Mouse (Mus musculus) urinary bladder, postnatal 10 days (tissue): ENCODE measurements around the gene Corin.

ENCODE experiments used
- DNase-seq: peaks from one replicate; pipeline ENCODE4 v3.0.0; 2022; ENCODE audit warnings: low spot score

Corin gene

GRCm38 (mm10) chr5:72443007-72443406 is 61.3 kb downstream of the Corin start:
- DNase-seq: no peak

GRCm38 (mm10) chr5:72441181-72441580 is 63.1 kb downstream of the Corin start:
- no peak for DNase-seq

DNA sequence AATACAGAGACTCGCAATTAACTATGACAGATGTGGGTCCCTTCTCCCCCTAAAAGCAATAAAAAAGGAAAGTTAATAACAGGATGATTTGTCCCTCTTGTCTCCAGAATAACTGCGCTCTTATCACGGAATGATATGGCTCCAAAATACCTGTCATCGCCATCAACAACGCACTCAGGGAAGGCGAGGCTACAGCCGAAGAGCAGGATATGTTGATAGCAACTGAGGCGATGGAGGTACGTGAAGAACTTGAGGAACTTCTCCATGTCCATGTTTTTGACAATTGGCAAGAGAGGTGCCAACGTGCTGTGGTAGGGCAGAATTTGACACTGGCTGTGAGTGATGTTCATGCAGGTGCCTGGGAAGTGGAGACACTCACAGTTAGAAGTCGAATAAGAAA is 69.2 kb downstream of the Corin start:
- DNase-seq: no peak

DNA sequence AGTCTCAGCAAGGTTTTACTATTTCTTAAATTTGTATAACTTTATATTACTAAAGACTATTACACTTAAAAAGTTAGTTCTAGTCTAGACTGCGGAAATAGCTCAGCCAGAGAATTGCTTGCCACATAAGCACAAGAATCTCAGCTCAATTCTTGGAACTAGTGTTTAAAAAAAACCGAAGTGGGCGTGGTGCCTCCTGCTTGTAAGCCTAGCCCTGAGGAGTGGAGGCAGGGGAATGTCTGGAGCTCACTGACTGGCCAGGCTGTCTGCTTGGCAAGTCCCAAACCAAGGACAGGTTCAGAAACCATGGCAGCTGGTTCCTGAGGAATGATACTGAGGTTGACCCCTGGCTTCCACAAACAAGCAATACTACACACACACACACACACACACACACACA is 72.4 kb downstream of the Corin start:
- no peak for DNase-seq

- no peak for DNase-seq
Observed at GRCm38 (mm10) chr5:72427556-72427955, 76.7 kb downstream of the Corin start.

DNA sequence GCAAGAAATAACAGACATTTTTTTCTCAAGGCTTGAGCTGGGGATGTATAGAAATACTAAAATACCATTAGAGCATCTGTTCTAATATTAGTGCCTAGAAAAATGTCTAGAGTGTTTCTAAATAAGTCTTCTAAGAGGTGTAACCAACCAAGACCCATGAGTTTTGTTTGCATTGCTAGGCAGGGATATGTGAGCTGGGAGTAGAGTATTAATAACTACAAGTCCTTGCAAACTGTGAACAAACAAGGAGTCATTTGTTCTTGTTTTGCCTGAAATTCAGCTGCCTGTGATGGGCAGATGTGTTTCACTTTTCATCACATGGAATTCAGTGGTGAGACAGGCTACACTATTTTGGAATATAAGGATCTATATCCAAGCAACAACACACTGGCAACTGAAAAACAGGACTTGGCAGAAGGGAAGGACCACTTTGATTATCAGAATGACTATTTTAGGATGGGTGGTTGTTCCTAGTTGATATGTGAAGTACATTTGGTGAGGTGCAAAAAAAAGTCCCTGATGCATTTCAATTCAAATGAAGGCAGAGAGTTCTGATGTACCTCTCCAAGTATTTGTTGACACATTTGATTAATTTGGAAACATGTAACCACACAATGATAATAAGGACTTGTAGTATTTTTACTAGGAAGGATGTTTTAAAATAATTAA is 78.8 kb downstream of the Corin start:
- DNase-seq: no peak

DNA sequence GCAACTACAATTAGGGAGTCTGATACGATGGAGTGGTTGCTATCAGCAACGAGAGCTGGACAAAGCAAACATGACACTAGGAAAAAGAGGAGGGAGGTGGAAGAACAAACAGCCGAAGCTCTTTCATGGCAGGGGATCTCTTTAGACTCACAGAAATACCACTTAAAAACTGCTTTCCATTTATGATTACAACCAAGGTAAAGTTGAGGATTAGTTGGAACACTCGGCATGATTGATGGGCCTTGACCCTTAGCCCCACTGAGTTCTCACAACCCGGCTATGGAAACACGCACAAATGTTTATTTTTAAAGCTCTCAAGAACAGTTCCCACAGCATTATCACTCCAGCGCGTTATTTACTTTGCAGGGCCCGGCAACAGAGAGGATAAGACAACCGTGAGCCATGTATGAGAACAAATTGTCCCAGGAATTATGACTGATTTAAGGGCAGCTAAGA is 92.4 kb downstream of the Corin start:
- no peak for DNase-seq

- DNase-seq: no peak
Observed at GRCm38 (mm10) chr5:72410841-72411240, 93.4 kb downstream of the Corin start.

DNA sequence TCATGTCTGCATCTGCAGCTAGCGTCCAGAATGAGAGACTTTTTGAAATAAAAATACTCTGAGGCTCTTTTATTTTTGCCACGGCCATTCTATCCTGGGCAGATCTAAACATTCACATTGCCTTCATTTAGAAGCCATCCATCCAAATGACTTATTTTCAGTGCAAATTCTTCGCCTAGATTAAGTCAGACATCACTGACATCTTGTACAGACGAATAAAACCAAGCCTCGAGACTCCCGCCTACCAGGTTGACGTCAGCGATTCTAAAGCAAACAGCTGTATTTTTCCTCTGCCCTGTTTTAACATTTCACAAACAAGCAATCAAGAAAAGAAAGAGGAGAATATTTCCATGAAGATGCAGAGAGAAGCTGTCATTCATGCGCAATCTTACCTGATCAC is 100.9 kb downstream of the Corin start:
- DNase-seq: no peak

DNA sequence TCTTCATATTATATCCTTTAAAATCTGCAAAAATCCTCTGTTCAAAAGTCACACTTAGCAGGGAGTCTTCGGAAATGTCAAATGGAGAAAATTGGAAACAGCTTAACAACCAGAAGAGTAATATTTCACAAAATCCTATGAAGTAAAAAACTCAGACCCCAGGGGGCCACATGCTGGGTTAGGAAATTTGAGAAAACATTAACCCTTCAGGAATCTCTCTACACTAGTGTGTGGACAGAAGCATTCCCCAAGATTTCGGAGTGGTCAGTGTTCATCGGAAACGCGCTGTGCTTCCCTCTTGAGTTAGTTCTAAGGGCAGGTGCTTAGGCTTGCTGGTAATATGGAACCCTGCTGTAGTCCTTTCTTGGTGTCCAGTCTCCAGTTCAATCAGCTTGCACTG is 101.4 kb downstream of the Corin start:
- no peak for DNase-seq

DNA sequence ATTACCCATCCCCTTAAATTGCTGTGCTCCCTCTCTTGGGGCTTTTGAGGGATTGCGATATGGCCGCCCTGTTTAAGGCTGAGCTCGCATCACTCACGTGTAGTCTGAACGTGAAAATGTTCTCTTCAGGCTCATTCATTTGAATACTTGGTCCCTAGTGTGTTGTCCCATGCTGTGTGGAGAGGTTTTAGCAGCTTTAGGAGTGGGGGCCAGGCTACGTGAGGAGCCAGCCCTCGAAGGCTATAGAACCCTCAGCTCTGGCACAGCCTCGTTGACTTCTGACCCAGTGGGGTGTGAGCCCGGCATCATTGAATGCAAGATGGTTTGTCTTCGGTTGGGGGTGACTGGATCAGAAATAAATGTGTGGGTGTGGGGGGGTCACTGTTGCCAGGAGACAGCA is 102.5 kb downstream of the Corin start:
- DNase-seq: no peak

GRCm38 (mm10) chr5:72401251-72401650 is 103.0 kb downstream of the Corin start:
- no peak for DNase-seq

- DNase-seq: no peak
Observed at GRCm38 (mm10) chr5:72382148-72382547, 122.1 kb downstream of the Corin start.

- no peak for DNase-seq
Observed at GRCm38 (mm10) chr5:72380616-72381015, 123.7 kb downstream of the Corin start.

- no peak for DNase-seq
Observed at GRCm38 (mm10) chr5:72368004-72368403, 136.3 kb downstream of the Corin start.

- DNase-seq: no peak
Observed at GRCm38 (mm10) chr5:72365801-72366200, 138.5 kb downstream of the Corin start.

DNA sequence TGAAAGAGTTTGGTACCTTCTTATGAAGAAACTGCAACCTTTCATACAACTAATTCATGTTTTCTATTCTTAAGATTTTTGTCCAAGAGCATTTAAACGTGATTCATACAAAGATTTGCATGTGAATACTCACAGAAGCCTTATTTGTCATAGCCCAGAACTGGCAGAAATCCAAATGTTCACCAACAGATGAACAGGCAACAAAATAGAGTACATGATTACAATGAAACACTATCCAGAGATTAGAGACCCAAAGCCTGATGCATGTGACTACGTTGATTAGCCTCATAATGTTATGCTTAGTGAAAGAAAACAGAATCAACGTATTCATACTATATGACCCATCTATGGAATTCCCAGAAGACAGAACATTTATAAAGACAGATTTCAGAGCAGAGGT is 140.4 kb downstream of the Corin start:
- no peak for DNase-seq

DNA sequence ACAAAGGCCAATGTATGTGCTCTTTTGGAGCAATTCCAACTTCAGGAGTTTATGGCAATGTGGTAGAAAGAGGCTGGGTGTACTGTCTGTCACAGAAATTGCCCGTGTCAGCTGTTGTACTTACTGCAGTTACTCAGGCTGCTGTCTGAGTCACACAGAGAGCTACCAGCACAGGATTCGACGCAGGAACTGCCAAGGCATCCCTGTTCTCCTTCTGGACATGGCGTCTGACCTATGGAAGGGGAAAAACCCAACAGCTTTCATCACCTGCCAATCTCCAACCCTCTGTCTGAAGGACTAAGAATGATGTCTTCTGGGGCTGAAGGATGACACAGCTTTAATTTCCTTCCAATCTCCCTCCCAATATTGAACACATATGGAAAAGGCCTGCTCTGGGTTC is 150.5 kb downstream of the Corin start:
- no peak for DNase-seq

DNA sequence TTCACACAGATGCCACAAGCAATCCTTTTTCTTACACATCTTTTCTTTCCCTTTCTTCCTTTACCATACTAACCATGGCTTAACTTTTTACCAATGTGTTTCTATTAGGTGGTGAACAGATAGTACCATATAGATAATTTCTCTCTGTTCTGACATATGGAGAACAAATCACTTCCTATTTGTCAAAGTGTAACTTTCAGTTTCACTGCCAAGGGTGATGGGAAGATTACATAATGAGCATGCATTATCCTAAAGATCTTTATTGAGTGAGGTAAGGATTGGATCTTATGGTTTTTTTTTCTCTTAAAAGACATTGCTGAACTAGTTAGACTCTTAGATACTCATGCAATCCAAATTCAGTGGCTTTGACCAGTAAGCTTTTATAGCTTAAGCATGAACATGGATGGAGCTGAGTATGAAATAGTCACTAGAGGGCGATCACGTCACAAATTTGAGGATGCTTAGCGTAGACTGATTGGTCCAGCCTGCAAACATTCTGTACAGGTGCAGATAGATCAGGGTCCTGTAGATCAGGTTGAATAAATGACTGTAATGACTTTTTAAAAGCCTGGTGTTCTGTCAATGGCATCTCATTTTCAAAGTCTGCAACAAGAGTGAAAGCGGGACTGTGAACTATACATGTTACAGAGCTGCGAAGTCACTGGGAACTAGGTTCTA is 154.1 kb downstream of the Corin start:
- DNase-seq: no peak

GRCm38 (mm10) chr5:72348591-72348990 is 155.7 kb downstream of the Corin start:
- no peak for DNase-seq

GRCm38 (mm10) chr5:72335873-72336272 is 168.4 kb downstream of the Corin start:
- DNase-seq: no peak

GRCm38 (mm10) chr5:72332901-72333300 is 171.4 kb downstream of the Corin start:
- no peak for DNase-seq

DNA sequence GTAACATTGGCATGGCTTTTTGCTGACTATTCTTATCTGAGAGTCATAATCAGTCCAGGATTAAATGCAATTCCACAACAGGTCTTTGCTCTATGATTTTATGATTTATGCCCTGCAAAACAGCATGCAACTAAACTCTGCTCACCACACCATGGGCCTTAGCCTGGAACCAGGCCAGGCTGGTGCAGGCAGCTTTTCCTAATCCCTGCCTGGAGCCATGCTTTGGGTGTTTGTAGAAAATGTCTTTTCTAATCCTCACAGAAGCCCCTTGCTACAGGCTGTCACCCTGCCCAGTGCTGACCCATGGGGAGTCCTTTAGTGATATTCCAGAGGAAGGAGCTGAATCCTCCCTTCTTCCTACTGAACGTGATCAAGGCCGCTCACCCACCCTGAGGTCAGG is 173.1 kb downstream of the Corin start:
- no peak for DNase-seq

- DNase-seq: no peak
Observed at GRCm38 (mm10) chr5:72330648-72331047, 173.6 kb downstream of the Corin start.
